Mouse (Mus musculus) E14TG2a.4 (cell line): ENCODE data around the gene Osbpl2.

Experiments
- H3K27me3 ChIP-seq: 2 replicates; pipeline ENCODE4 v1.6.1; 2014; ENCODE audit warnings: low read length, control low read depth; ENCODE audit not compliant: insufficient read depth
- H3K36me3 ChIP-seq: 2 replicates; pipeline ENCODE4 v1.6.1; 2014; ENCODE audit warnings: low read length, control low read depth; ENCODE audit not compliant: insufficient read depth
- H3K4me1 ChIP-seq: replicated peaks from 2 replicates; pipeline ENCODE4 v1.6.1; 2014; ENCODE audit warnings: low read depth, low read length, control low read depth
- H3K4me3 ChIP-seq: replicated peaks from 2 replicates; pipeline ENCODE4 v1.5.1; 2014; ENCODE audit warnings: mild to moderate bottlenecking, low read length
- H3K9me3 ChIP-seq: 2 replicates; pipeline ENCODE4 v1.6.1; 2014; ENCODE audit warnings: low read length, control low read depth
- CTCF ChIP-seq: conservative IDR thresholded peaks from 2 replicates; pipeline ENCODE4 v1.5.1; 2014; ENCODE audit warnings: low read length
- NANOG ChIP-seq: IDR thresholded peaks from 2 replicates; pipeline ENCODE4 v1.6.1; 2014; ENCODE audit warnings: borderline replicate concordance, low read length, mixed read lengths
- POU5F1 ChIP-seq: IDR thresholded peaks from 2 replicates; pipeline ENCODE4 v1.6.1; 2014; ENCODE audit warnings: low read length, borderline replicate concordance

The Osbpl2 gene

GRCm38 (mm10) chr2:180113909-180114890 is 4.9 kb upstream of the Osbpl2 start:
- Histone ChIP-seq H3K4me3 (peak overlapping the region; percentile 5; the same call in 1 of the 2 replicates), H3K27me3 (no peaks in the 10 kb centered on the region), H3K9me3 (no peaks in the 10 kb centered on the region), H3K4me1 (peaks cover 66% of the 10 kb centered on the region), H3K36me3 (no peaks in the 10 kb centered on the region)
- TF ChIP-seq NANOG: no peak
- no peak for TF ChIP-seq CTCF
- no peak for TF ChIP-seq POU5F1

GRCm38 (mm10) chr2:180115279-180115678 is 3.8 kb upstream of the Osbpl2 start:
- no peak overlapping the region for H3K4me3 ChIP-seq
- no peak for TF ChIP-seq POU5F1
- TF ChIP-seq CTCF: no peak
- no peak for TF ChIP-seq NANOG
- H3K36me3 ChIP-seq: no peaks in the 10 kb centered on the region
- H3K9me3 ChIP-seq: no peaks in the 10 kb centered on the region
- H3K4me1 ChIP-seq: peaks cover 63% of the 10 kb centered on the region
- peaks cover 4% of the 10 kb centered on the region; the same call in 1 of the 2 replicates for H3K27me3 ChIP-seq

- H3K36me3 ChIP-seq: no peaks in the 10 kb centered on the region
- TF ChIP-seq CTCF (no peak), POU5F1 (no peak), NANOG (no peak)
- no peaks in the 10 kb centered on the region for H3K9me3 ChIP-seq
- H3K4me1 ChIP-seq: peaks cover 64% of the 10 kb centered on the region
- peaks cover 4% of the 10 kb centered on the region; the same call in 1 of the 2 replicates for H3K27me3 ChIP-seq
- peak overlapping the region; percentile 11; the same call in 1 of the 2 replicates for H3K4me3 ChIP-seq
Observed at GRCm38 (mm10) chr2:180116081-180116493, 3.0 kb upstream of the Osbpl2 start.

GRCm38 (mm10) chr2:180116741-180117484 is 2.2 kb upstream of the Osbpl2 start:
- H3K27me3 ChIP-seq: peaks cover 4% of the 10 kb centered on the region; the same call in 1 of the 2 replicates
- no peak for TF ChIP-seq POU5F1
- no peak for TF ChIP-seq NANOG
- TF ChIP-seq CTCF: no peak
- H3K4me3 ChIP-seq: peak overlapping the region; percentile 11
- H3K9me3 ChIP-seq: no peaks in the 10 kb centered on the region
- peaks cover 64% of the 10 kb centered on the region for H3K4me1 ChIP-seq
- H3K36me3 ChIP-seq: no peaks in the 10 kb centered on the region

GRCm38 (mm10) chr2:180117485-180118194 is 1.5 kb upstream of the Osbpl2 start:
- Histone ChIP-seq H3K27me3 (peaks cover 4% of the 10 kb centered on the region; the same call in 1 of the 2 replicates), H3K4me3 (peak overlapping the region; percentile 95), H3K36me3 (no peaks in the 10 kb centered on the region), H3K9me3 (no peaks in the 10 kb centered on the region), H3K4me1 (peaks cover 64% of the 10 kb centered on the region)
- TF ChIP-seq CTCF (no peak), POU5F1 (no peak), NANOG (no peak)

GRCm38 (mm10) chr2:180119439-180120291 is 559 bp downstream of the Osbpl2 start:
- no peaks in the 10 kb centered on the region for H3K9me3 ChIP-seq
- TF ChIP-seq POU5F1: no peak
- no peak for TF ChIP-seq CTCF
- TF ChIP-seq NANOG: no peak
- H3K4me1 ChIP-seq: peaks cover 47% of the 10 kb centered on the region
- H3K27me3 ChIP-seq: peaks cover 4% of the 10 kb centered on the region; the same call in 1 of the 2 replicates
- H3K36me3 ChIP-seq: no peaks in the 10 kb centered on the region
- H3K4me3 ChIP-seq: peak overlapping the region; percentile 95

GRCm38 (mm10) chr2:180120292-180120761 is 1.2 kb downstream of the Osbpl2 start:
- no peak for TF ChIP-seq POU5F1
- TF ChIP-seq NANOG: no peak
- no peak for TF ChIP-seq CTCF
- Histone ChIP-seq H3K4me1 (peaks cover 47% of the 10 kb centered on the region), H3K36me3 (no peaks in the 10 kb centered on the region), H3K9me3 (no peaks in the 10 kb centered on the region), H3K27me3 (peaks cover 4% of the 10 kb centered on the region; the same call in 1 of the 2 replicates), H3K4me3 (peak overlapping the region; percentile 95)
